Mouse (Mus musculus) left cerebral cortex, postnatal 25 days (tissue): ENCODE data around the gene Krit1. TPM values are rescaled to one million over a fixed set of nuclear protein-coding genes. Genes with fewer than 3 reads are reported as not detected.
"Not testable (repeated sequence)": the region's sequence is repeated elsewhere in the genome, so short reads cannot be mapped to it uniquely, and the experiment has no call there.

Experiments
- DNase-seq, 2 experiments: peaks; one replicate each; pipeline ENCODE4 v3.0.0; 2022; ENCODE audit warnings: low spot score in 2 of 2, mixed read lengths in 1 of 2
- intact Hi-C: fragments of 180-260 bp; cut with DNase I; formaldehyde crosslinking; loops from one replicate; pipeline ENCODE4 v1.15.1; 2025
- total RNA-seq, 2 experiments: library from RNA; stranded (reverse); gene quantifications; 2 replicates each; pipeline ENCODE4 v1.2.3; 2021

Gene Krit1
- 10 to 100 TPM; 52.1 to 61.9 TPM for total RNA-seq

DNA sequence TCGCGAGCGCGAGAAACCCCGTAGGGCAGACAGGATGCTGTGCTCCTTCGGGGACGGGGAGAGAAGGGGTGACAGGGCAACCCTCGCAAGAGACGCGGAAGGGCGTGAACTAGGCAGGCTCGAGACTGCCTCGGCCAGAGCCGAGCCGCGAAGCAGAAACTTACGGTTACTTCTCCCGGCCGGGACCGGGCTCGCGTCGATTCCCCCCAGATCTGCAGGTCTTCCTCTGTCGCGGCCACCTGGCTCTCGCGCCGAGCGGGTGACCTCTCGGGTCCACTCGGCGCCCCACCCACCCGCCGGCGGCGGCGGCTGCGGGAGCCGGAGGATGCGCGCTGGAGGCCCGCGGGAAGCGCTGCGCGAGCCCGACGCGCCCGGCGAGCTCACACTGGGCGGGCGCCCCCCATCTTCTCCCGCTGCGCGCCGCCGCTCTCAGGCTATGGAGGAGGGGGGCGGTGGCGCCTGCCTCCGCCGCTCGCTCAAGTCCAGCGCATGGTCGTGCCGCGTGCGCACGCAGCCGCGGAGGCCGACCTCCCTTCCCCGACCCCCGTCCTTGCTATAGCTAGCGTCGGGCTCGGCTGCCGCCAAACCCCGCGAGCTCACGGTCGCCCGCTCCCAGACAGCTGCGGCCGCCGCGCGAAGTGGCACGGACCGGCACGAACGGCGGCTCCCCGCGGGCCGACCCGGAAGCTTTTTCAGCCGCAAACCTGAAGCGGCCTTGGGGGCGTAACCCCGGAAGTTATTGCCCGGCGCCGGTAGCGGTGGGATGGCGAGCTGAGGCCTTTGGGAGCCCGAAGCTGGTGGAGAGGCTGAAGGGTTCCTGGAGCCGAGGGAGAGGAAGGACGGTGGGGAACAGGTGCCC is at the start of gene Krit1, which contains the start of gene Ankib1:
Krit1 (plus strand) TSS at position 752 of the 859 bp plus-strand sequence.
Ankib1 (minus strand) TSS at position 493 of the 859 bp plus-strand sequence.
- DNase-seq, result peak; percentile 92 to 94
- intact Hi-C loops, result loop anchor here (2.0 kb wide), 1 partner anchor 156 kb away; no protein-coding TSS in a partner anchor

GRCm38 (mm10) chr5:3771512-3771911 is 31.5 kb upstream of the Krit1 start:
- no peak for DNase-seq
- intact Hi-C loops, result no loop called here

DNA sequence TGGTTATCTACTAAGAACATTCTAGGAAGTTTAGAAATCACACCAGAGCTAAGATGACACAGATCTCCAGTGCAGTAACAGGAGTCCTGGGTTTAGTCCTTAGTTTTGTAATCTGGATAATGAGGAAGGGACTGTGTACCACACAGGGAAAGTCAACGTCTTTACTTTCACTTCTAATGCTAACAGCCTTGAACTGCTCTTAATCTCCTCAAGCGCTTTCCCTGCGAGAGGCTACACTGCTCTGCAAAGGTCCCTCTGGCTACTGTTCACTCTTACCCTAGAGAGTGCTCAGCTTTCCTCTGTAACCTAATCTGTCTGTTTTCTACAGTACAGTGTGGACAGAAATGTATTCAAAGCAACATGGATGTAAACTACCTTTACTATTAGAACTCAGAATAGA is 31.0 kb upstream of the Krit1 start:
- intact Hi-C loops, result no loop called here

DNA sequence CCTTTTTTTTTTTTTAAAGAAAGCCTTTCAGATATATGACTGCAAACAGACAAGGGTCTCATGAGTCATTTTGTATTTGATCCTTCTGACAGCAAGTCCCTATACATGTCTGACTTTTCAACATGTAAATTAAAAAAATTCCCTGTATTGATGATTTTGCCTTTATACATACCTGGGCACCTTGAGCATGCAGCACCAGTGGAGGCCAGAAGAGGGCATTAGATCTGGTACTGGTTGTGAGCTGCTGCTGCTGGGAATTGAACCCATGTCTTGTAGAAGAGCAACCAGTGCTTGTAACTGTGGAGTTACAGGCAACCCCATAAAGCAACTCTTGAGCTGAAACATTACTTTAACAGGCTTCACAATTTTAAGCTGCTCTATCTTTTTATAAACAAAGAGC is 20.3 kb upstream of the Krit1 start:
- DNase-seq, result no peak
- intact Hi-C loops, result no loop called here

More for the DNA sequence above, 31.0 kb upstream of the Krit1 start:
- DNase-seq, result no peak

DNA sequence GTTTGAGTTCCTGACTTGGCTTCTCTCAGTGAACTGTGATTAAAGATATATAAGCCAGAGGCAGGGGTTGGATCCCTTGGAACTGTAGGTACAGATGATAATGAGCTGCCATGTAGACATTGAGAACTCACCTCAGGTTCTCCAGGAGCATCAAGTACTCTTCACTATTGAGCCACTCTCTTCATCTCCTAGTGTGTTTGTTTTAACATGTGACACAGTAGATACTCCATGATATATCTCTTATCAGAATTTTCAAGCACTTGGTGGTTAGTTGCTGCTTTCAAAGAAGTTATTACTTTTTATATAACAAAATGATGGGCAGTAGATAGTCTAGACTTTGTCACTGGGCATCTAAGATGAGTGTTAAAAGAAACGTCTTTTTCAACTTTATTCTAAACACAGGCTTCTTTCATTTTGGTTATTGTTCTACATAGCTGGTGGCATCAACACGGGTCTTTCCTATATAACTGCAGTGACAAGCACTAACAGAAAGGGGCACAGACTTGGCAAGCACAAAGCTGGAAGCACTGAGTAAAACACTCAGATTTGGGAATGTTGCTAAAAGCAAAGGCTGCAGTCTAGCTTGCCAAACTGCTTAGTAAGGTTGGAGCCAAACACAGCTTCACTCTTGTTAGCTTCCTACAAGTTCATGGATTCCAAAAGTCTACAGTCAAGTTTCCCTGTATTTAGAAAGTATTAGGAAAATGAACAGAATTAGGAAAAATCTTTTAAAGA is 18.9 kb upstream of the Krit1 start:
- peak in 1 of 2 experiments; percentile 25 for DNase-seq
- intact Hi-C loops, result no loop called here

GRCm38 (mm10) chr5:3784751-3785496 is 18.1 kb upstream of the Krit1 start:
- intact Hi-C loops, result no loop called here
- no peak for DNase-seq

DNA sequence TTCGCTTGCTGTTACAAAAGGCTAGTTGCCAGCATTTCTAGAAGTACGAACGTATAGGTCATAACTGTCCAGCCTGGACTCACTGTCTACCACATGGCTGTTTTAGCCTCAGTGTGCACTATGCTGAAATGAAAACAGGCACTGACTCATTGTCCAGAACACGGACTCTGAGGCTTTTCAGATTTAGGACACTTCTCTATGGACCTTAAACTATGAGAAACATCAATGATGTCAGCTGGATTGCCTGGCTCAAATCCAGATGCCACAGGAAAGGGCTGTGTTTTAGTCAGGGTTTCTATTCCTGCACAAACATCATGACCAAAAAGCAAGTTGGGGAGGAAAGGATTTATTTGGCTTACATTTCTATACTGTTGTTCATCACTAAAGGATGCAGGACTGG is 15.4 kb upstream of the Krit1 start:
- intact Hi-C loops, result no loop called here
- DNase-seq, result no peak

GRCm38 (mm10) chr5:3791048-3791447 is 11.9 kb upstream of the Krit1 start:
- intact Hi-C loops, result no loop called here
- no peak for DNase-seq

- DNase-seq, intact Hi-C loops: not testable (repeated sequence)
These were observed 5.9 kb upstream of the Krit1 start for GRCm38 (mm10) chr5:3797101-3797500.

GRCm38 (mm10) chr5:3798656-3799055 is 4.3 kb upstream of the Krit1 start:
- DNase-seq, intact Hi-C loops: not testable (repeated sequence)

DNA sequence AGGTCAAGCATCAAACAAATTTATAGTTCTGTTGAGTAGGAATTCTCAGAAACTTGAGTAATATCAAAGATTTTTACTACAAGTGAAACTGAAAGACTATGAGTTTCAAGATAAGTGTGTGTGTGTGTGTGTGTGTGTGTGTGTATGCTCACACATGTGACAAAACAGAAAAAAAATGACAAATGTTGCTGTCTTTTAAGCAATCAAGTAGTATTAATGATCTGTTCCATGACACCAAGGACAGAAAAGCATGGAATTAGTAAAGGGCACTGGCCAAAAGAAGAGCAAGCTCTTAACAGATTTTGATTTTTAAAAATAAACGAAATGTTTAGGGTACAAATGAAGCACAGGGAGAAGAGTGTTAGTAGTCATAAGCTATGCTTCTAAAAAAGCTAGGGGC is 2.9 kb upstream of the Krit1 start:
- intact Hi-C loops, result no loop called here
- no peak for DNase-seq

DNA sequence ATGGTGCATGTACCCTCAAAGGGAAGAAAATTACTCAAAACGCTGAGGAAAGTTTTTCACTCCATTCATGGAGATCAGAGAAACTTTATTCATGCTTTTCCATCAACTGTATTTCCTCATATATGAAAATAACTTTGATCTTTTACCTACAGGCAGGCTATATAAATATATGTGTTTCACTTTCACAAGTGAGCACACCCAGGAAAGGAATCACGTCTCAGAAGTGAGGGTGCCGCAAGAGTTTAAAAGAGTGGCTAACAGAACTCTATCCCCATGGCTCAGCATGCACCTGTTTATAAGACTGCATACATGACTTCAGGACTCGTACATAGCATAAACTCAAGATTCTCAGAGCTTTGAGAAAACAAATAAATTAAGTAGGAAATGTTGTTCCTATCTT is 2.1 kb upstream of the Krit1 start:
- DNase-seq, result no peak
- intact Hi-C loops, result no loop called here

GRCm38 (mm10) chr5:3801672-3802432 is 1.1 kb upstream of the Krit1 start:
- intact Hi-C loops, result loop anchor here (2.0 kb wide), 1 partner anchor 155 kb away; no protein-coding TSS in a partner anchor
- DNase-seq, result peak; percentile 25 to 33

GRCm38 (mm10) chr5:3803292-3804165 is 545 bp downstream of the Krit1 start:
- intact Hi-C loops, result loop anchor here (2.0 kb wide), 1 partner anchor 157 kb away; no protein-coding TSS in a partner anchor
- peak in 1 of 2 experiments; percentile 54 for DNase-seq

DNA sequence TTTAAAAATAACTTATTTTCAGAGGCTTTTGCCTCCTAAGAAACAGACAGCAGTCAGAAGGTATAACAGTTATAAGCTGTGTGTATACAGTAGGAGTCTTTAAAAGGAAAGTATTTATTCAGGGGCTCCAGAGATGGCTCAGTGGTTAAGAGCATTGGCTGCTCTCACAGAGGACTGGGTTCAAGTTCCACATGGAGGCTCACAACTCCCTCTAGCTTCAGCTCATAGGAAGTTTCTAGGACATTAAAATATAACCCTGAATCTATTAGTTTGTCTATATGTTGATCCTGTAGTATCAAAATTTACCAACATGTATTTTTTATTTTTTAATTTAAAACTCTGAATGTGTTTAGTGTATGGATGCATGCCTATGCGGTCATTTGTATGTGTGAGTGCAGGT is 5.5 kb downstream of the Krit1 start:
- intact Hi-C loops, result no loop called here
- DNase-seq, result no peak

DNA sequence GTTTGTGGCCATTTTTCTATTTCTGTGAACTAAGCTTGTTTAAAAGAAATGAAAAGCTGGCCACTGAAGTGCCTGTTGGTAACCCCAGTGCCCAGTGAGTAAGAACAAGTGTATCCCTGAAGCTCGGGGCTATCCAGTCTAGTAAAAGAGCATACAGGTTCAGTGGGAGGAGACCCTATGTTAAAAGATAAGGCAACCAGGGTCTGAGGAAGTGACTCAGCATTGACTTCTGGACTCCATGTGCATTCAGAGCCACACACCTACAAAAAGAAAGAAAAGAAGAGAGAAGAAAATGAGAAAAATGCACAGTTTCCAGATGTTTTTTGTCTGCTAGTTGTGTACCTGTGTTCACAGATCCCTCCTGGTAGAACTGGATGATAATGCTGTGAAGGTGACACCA is 31.1 kb downstream of the Krit1 start:
- no peak for DNase-seq
- intact Hi-C loops, result no loop called here

DNA sequence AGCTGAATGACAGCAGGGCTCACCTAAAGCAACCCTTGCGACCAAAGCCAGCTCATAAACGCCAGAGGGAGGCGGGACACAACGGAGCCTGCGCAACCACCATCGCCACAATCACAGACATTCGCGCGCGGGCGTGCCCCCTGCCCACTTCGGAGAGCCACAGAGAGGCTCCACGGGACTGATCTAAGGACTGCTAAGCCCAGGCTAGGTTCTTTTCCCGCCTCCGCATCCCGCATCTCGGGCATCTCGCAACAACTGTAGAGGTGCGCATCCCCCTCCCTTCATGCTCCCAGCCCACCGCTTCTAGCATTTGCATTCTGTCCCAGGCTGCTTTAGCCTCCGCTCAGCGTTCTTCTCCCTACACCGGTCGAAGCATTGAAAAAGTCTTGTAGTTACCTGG is 42.0 kb downstream of the Krit1 start, which contains the start of gene Lrrd1:
Lrrd1 (plus strand) TSS at position 148 of the 400 bp plus-strand sequence.
- DNase-seq, result no peak
- intact Hi-C loops, result no loop called here

DNA sequence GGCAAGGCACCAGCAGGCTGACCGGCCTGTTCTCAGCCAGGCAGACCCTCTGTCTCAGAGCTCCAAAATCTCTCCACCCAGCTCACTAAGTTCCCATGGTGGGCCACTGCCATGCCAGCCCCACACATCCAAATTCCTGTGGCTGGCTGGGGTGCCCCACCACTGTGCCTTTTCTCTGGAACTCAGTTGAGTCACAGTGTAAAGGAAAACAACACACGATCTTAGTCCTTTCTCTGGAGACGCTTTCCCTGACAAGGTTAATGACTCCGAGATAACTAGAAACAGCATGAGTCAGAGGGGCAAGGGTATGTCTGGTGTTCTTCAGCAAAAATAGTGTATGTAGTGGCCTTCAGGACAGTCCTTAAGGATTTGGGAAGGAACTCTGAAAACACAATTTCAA is 67.2 kb downstream of the Krit1 start:
- intact Hi-C loops, result no loop called here
- DNase-seq, result no peak
